Mouse (Mus musculus): ENCODE measurements at regions not wholly inside any gene's neighbourhood (a gene's known extent, or its start where the extent isn't known, plus 50 kb on each side); places are given as distances from the start of the nearest gene placed in this dataset.

GRCm38 (mm10) chr12:54320533-54320932 lies 116.9 kb upstream of the Egln3 start:
- DNase-seq (ENCODE audit: extremely low spot score, low spot score): peak; percentile 8

GRCm38 (mm10) chr12:54316980-54317471 lies 113.4 kb upstream of the Egln3 start:
- DNase-seq (ENCODE audit: extremely low spot score, low spot score): peak; percentile 44

- peak; percentile 12 for DNase-seq (ENCODE audit: extremely low spot score, low spot score)
These were observed 112.5 kb upstream of the Egln3 start for GRCm38 (mm10) chr12:54316066-54316567.

- peak; percentile 12 for DNase-seq (ENCODE audit: extremely low spot score, low spot score)
These were observed 110.5 kb upstream of the Egln3 start for GRCm38 (mm10) chr12:54314153-54314552.

- peak; percentile 64 for DNase-seq (ENCODE audit: extremely low spot score, low spot score)
These were observed 109.7 kb upstream of the Egln3 start for GRCm38 (mm10) chr12:54313211-54313845.

GRCm38 (mm10) chr12:54312522-54313210 lies 109.0 kb upstream of the Egln3 start:
- no peak for DNase-seq (ENCODE audit: extremely low spot score, low spot score)

GRCm38 (mm10) chr12:54311896-54312521 lies 108.3 kb upstream of the Egln3 start:
- peak; percentile 15 for DNase-seq (ENCODE audit: extremely low spot score, low spot score)

- DNase-seq (ENCODE audit: extremely low spot score, low spot score): peak; percentile 5
These were observed 106.2 kb upstream of the Egln3 start for GRCm38 (mm10) chr12:54309874-54310273.

GRCm38 (mm10) chr12:54309219-54309618 lies 105.6 kb upstream of the Egln3 start:
- DNase-seq (ENCODE audit: extremely low spot score, low spot score): no peak

GRCm38 (mm10) chr12:54305135-54305630 lies 101.5 kb upstream of the Egln3 start:
- DNase-seq (ENCODE audit: extremely low spot score, low spot score): peak; percentile 10

GRCm38 (mm10) chr12:54303746-54304145 lies 100.1 kb upstream of the Egln3 start:
- DNase-seq (ENCODE audit: extremely low spot score, low spot score): peak; percentile 2

- DNase-seq (ENCODE audit: extremely low spot score, low spot score): no peak
These were observed 95.8 kb upstream of the Egln3 start for GRCm38 (mm10) chr12:54299506-54299905.

- DNase-seq (ENCODE audit: extremely low spot score, low spot score): no peak
These were observed 89.6 kb upstream of the Egln3 start for GRCm38 (mm10) chr12:54293248-54293647.

- DNase-seq (ENCODE audit: extremely low spot score, low spot score): no peak
These were observed 86.7 kb upstream of the Egln3 start for GRCm38 (mm10) chr12:54290311-54290710.

- DNase-seq (ENCODE audit: extremely low spot score, low spot score): no peak
These were observed 85.1 kb upstream of the Egln3 start for GRCm38 (mm10) chr12:54288747-54289146.

GRCm38 (mm10) chr12:54288041-54288502 lies 84.4 kb upstream of the Egln3 start:
- DNase-seq (ENCODE audit: extremely low spot score, low spot score): peak; percentile 30

- DNase-seq (ENCODE audit: extremely low spot score, low spot score): no peak
These were observed 83.5 kb upstream of the Egln3 start for GRCm38 (mm10) chr12:54286911-54287819.

GRCm38 (mm10) chr12:54283646-54284045 lies 80.0 kb upstream of the Egln3 start:
- no peak for DNase-seq (ENCODE audit: extremely low spot score, low spot score)

GRCm38 (mm10) chr12:54283011-54283410 lies 79.4 kb upstream of the Egln3 start:
- DNase-seq (ENCODE audit: extremely low spot score, low spot score): no peak

GRCm38 (mm10) chr12:54282281-54282921 lies 78.7 kb upstream of the Egln3 start:
- DNase-seq (ENCODE audit: extremely low spot score, low spot score): no peak

All from neural tube, embryonic 10.5 days (tissue).